Mouse (Mus musculus) adrenal gland, postnatal 14 days (tissue): ENCODE data around the gene Lsm12. TPM values are rescaled to one million over a fixed set of nuclear protein-coding genes. Genes with fewer than 3 reads are reported as not detected.

Source experiments
- DNase-seq: peaks from one replicate; pipeline ENCODE4 v3.0.0; 2021; ENCODE audit warnings: mixed read lengths
- long read RNA-seq, 2 experiments: library from polyadenylated mRNA; stranded (forward); transcript quantifications; one replicate each; pipeline ENCODE4 v2.0.0; 2021
- total RNA-seq: library from RNA; stranded (reverse); gene quantifications from 2 replicates; pipeline ENCODE4 v1.2.3, GENCODE M21; 2021

Lsm12 gene
- 78.7 and 81.0 TPM in 2 replicates for total RNA-seq
- long read RNA-seq, experiment 1, transcript Lsm12-201 (5 exons, 2,256 nt) = major isoform, 15 of 17 reads
- long read RNA-seq, experiment 1, partial matches to known transcripts = 0 of 17 reads
- long read RNA-seq, experiment 1, other reads (novel, unspliced or antisense) = 2 of 17 reads
- long read RNA-seq, experiment 2, transcript Lsm12-201 (5 exons, 2,256 nt) = major isoform, 13 of 13 reads
- long read RNA-seq, experiment 2, partial matches to known transcripts = 0 of 13 reads
- long read RNA-seq, experiment 2, other reads (novel, unspliced or antisense) = 0 of 13 reads

DNA sequence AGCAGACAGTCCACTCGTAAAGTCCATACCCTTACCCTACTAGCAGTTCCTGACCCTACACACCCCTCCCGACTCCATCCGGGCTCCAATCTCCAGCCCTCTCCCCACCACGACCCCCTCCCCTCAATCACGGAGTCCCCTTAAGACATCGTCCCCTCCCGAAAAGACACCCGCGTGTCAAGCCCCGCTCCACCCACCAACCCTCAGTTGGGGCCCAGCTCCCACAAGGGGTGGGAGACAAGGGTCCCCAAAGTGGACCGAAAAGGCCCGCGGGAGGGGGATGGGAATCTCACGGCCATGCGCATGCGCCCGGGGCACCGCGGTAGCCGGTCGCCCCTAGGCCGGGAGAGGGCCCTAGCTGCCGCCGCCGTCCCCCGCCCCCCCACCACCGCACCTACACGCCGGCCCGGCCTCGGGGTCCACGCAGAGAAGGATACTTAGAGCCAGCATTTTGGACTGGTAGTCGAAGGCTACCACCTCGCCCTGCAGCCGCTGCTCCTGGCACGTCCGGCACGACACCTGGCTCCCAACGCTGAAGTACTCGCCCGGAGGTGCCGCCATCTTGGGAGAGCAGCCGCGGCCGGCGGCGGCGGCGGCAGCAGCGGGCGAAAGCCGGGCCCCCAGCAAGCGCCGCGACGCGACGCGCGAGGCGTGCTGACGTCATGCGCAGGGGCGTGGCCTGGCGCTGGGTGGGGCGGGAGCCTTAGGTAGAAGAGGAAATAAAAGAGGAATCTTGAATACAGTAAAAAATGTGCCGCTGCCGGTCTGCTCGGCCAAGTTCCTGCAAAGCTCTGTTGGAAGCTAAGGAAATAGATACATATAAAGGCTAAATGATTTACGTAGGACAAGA is at the start of gene Lsm12:
TSS of gene Lsm12 (minus strand) at position 651 of the 850 bp plus-strand sequence.
- peak; percentile 98 for DNase-seq

DNA sequence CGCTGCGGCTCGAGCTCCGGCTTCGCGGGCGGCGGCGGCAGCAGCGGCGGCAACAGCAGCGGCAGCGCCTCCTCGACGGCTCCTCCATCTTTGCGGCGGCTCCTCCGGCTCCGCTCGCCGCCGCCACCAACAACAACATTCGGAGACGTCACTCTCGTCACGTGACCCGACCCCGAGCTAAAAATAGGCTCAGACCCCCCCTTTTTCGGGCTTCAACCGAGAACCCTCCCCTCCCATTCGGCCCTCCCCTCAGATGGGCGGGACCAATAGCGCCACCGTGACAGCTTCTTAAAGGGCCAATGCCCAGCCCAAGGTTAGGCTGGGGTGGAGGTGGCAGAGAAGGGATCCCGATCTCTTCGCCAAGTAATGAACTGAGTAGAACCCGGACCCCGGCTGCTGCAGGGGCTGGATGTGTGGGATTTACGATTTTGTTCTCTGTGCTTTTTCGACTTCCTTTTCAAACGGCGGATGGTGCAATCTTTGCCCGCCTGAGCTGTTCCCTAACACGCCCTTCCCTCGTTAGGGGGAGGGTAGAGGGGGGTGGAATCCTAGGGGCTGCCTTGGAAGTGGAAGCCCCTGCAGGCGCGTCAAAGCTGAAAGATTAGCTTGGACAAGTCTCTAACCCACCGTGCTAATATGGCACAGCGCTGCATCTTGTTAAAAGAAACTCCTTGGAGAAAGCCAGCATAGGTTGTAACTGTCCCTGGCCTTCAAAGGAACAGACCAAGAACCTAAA is 45.1 kb upstream of the Lsm12 start, which contains the start of gene Hdac5:
TSS of gene Hdac5 (minus strand) at position 161 of the 736 bp plus-strand sequence.
- DNase-seq = peak; percentile 99

DNA sequence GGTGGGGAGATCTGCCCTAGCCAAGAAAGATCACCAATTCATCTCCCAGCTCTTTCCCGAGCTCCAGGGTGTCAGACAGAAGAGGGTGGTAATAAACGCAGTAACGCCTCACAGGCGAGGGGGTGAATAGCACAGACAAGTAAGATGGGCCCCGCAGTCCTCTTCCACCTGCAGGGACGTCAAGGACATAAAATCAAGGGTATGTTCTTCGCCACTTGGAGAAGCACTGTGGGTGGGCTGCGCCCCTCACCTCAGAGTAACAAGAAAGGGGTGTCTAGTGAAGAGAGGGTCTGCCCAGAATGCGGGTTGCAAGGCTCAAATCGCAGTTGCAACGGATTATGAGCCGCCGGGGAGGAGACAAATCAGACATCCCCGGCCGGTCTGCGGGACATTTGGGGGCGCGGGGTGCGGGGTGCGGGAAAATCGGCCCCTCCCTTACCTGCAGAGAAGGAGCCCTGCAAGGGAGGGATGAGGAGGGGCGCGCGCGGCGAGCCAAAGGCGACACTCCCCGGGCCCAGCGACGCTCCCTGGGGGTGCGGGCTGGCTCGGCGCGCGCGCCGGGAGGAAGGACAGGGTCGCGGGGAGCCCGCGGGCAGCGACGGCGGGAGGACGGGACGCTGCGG is 44.3 kb upstream of the Lsm12 start:
- DNase-seq = peak; percentile 34

DNA sequence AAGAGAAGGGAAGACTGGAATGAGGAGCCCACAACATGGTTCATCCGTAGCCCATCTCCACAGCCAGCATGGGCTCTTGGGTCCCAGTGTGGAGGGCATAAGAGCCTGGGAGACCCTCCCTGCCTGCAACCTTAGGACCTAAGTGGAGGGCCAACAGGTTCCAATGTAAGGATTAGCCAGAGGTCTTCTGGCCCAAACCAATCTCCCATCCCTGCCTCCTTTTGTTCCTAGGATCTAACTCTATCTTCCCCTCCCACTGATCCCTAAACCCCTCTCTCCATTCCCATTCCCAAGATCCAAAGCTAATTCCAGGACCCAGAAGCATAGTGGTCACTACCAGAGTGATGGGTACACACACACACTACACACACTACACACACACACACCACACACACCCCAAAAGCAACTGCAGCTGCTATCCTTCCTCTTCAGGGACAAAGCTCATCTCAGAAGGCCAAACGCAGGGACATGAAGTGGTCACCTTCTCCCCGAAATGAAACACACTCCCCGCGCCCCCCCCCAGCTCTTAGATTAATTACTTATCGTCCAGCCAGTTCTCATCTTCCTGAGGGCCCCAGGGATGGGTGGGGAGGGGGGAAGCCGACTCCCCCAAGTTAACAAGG is 43.7 kb upstream of the Lsm12 start:
- peak; percentile 15 for DNase-seq

DNA sequence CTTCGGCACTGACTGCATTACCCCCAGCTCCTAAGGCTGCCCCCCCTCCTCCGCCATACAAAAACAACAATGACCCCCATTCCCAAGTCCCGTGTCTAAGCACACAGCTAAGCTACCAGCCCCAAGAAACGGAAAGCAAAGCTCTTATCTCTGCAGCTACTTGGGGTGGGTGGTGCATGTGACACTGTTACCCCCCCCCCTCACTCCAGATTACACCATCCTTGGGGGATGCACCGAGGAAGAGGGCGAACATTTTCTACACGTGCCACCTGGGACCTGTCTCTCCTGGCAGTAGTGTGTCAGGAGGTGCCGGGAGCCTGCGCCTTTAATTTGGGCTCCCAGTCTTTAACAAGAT is 43.1 kb upstream of the Lsm12 start:
- no peak for DNase-seq

DNA sequence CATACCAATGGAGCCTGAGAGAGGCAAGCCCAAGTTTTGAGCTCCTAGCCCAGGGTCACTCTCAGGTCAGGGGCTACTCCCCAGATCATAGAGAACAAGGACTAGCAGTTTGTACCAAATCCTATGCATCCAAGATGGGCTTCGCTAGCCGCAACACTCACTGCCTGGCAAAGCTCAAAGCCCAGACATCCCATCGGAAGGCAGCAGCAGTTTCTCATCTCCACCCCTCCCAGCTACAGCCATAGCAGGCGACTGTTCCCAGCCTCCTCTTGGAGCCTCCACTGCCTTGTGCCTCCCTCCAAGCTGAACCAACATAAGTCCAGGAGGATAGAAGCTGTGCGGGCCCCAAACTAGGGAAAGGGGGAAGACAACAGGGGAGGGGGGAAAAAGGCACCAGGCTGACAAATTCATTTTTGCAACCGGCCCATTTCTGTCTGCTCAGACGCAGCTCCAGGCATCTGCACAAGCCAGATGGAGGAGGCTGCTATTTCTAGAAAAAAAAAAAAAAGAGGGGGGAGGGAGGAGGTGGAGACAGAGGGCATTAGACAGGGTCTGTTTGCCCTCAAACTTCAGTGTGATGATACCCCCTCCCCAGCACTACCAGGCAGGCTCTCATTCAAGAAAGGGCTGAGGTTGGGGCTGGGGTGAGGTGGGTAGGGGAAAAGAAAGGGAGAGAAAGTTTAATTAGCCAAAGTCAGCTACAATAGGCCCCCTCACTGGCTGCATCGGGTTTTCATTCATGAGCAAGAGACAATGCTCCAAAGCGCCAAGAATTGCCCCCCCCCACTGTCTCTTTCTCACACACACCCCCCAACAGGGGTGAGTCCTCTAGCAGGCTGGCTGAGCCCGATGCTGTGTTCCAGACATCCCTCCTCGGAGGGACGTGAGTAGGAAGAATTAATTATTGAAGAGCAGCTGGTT is 42.4 kb upstream of the Lsm12 start:
- no peak for DNase-seq

DNA sequence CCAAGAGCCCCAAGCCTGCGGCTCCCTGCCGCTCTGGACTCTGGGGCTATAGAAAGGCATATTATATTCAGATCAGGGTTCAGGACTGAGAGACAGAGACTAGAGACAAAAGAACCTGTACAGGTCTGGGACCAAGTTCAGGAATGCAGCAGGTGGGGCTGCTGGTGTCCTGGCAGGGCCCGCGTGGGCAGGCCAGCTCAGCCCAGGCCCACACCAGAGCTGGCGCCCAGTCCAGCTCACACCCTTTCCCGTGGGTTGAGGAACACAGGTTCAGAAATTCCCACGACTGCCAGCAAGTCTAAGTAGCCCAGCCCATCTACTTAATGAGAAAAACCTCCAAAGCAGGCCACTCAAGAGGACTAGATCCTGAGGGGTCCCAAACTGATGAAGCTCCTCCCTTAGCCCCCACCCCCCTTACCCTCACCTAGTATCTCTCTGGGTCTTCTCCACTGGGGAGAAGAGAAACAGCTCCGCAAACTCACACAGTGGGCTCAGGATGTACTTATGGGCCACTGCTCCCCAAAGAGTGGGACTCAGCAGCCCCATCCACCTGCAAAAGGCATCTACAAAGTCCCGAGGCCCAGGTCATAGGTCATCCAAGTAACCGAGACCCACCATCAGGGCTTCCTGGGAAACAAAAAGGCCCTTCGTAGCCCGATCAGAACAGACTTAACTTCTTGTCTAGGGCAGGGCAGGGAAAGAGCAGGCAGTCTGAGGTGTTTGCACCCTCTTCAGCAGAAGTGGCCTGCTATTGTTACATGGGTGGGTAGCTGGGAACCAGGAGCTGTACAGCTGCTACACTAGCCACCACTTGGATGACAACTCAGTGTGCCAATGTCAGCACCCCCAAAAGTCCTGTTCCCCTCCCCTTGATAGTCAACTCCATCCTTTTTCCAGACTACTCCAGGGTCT is 41.2 kb upstream of the Lsm12 start:
- DNase-seq = peak; percentile 3

DNA sequence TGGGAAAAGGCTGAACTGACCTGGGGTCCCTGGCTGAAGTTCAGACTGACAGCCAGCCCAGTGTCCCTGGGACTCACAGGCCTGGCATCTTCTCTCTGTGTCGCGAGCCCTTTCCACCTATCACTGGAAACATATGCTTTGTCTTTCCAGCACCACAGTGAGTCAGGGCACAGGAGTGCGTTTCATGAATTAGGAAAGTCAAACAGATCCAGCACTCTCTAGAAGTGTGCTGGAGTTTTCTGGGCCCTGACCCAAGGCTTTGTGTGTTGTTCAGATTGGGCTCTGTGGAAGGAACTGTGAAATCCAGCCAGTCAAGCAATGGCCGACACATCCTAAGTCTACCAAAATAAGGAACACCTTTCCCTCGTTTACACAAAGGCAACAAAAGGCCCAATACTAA is 40.1 kb upstream of the Lsm12 start:
- DNase-seq = peak; percentile 40

DNA sequence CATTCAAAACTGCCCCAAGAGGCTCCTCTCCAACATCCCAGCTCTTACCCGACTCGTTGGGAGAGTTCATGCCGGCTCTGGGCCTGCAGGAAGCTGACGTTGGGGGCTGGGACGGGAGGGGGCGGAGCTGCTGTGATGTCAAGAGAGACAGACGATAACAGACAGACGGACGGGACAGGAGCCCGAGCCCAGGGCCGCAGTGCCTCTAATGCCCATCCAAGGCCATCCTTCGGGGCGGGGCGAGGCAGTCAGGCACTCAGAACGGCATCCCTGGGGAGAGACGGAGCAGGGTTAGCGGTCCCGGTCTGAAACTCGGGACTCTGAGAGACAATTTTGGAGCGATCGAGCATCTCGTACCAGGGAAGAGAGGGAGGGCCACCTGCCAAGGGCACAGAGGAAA is 39.6 kb upstream of the Lsm12 start:
- peak; percentile 76 for DNase-seq

DNA sequence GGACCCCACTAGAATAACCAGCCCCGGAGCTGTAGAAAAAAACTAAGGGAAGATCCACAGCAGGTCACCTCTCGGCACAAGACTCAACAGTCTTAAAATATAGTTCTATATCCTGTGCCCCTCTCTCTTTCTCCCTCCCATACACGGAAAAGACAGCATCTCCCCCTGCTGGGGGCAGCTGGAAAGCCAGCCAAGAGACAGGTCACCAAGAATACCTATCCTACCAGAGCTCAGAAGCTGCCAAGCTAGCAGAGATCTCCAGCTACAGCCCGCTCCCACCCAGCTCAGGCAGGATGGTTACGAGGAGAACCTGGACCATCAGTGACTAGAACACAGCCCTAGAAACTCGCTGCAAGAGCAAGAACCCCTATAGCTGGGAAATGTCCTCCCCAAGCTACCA is 38.1 kb upstream of the Lsm12 start:
- peak; percentile 69 for DNase-seq

DNA sequence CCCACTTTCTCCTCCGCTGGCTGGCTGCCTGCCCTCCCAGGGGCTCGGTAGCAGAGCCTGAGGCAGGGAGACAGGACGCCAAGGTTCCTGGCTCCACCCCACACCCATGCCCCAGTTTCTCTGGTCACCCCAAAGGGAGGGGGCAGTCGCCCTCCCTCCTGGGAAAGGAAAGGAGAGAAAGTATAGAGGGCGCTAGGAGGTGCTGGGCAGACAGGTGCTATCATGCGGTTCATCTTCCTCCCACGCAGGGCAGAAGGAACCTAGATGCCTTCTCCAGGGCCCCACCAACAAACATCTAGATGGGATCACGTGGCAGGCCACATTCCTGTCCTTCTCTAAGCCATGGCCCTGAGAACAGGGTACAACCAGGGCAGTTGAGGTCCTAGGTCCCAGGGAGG is 36.9 kb upstream of the Lsm12 start:
- DNase-seq = peak; percentile 47

DNA sequence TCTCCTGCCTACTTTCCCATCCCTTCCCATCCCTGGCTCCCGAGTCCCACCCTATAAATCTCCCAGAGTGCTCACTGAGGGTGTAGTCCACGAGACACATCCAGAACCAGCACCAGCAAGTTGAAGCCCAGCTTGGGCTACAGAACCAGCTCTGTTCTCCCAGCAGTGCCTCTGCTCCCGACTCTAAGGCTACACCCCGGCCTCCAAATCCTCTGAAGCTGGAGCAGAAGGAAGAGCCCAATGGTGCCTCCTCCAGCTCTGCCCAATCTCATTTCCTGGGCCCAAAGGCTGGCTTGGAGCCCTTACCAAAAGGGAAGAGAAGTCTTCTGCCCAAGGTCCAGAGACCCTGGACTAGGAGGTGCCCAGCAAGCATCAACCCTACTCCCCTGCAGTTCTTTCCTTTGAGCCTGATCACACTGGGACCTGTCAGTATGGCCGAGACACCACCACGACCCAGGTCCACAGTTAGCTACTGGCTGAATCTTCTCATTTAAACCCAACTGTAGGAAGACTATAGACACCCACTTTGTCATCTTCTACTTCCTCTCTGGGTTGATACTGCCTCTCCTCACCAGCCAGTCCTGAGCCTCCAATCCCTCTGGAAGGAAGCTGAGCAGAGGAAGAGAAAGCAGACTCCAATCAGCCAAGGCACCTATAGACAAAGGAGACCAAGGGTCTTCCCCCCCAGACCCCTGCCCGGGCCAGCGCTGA is 36.3 kb upstream of the Lsm12 start:
- DNase-seq = no peak

DNA sequence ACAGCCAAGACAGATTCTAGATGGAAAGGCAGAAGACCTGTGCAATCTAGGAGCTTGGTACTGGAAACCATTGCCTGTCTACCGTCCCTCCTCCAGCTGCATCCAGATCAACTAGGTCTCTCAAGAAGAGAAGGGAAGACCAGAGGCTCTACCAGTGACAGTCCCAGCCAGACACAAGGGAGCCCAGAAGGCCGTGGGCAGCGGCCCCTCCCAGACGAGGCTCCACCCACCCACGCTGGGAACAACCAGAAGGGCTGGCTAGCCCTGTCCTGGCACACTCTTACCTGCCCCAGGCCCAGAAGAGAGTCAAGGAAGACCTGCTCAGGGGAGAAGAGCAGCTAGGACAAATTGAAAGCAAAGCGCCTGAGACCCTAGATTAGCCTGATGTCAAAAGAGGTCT is 35.4 kb upstream of the Lsm12 start:
- no peak for DNase-seq

DNA sequence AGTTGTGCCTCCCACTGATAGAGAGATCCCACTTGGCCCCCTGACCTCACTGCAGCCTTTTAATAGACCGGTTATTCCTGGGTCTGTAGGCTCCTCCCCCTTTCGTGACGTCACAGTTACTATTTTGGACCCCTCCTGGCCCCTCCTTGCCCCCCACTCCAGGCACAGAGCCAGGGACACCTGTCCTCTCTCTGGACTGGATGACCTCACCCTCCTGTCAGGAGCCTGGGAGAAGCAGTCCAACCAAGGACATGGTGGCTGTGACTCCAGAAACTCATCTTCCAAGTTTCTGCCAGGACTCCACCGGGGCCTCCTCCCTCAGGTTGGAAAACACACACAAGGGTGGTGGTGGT is 34.9 kb upstream of the Lsm12 start:
- peak; percentile 74 for DNase-seq

DNA sequence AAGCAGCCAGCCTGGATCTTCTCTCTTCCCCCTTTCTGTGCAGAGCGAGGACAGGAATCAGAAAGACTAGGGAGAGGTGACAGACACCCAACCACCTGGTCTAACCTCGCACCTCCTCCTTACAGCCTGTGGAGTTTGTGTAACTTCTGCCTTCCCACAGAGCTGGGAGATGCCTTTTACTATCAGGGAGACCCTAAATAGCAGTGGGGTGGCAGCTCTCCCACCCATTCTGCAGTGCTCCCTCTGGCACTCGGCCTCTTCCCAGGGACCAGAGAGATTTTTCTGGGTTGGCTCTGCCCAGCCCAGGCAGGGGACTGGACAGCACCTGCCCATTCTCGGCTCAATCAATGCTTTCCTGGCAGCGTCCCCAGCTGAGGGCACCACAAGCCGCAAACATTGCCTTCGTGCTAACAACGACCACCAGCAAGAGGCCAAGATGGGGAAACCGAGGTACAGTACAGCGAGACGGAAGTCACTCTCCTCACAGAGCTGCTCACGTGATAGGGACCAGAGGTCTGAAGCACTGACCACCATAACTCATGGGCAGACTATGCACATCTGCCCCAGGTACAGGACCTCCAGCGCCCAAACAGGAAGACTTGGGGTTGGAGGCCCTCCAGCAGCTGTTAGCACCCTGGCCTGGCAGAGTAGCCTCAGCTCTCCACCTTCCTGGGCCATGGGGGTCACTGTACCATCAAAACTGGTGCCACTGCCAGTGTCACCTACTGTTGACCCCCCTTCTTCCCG is 34.3 kb upstream of the Lsm12 start:
- no peak for DNase-seq

DNA sequence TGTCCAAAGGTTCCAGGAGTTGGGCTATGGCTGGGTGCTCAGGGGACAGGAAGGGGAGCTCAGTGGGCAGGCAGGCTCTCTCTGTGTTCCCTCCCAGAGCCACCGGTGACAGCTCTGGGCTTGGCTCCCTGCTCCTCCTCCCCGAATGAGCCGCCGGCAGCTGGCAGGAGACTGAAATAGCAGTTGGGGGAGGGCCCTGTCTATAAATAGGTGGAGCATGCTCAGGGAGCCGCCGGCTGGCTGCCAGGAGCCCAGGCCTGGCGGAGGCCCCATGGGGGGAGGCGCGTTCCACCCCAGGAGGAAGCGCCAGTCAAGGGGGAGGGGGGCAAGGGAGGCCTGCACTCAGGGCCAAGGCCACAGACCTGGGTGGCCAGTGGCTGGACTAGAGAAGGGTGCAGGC is 33.7 kb upstream of the Lsm12 start:
- peak; percentile 97 for DNase-seq

DNA sequence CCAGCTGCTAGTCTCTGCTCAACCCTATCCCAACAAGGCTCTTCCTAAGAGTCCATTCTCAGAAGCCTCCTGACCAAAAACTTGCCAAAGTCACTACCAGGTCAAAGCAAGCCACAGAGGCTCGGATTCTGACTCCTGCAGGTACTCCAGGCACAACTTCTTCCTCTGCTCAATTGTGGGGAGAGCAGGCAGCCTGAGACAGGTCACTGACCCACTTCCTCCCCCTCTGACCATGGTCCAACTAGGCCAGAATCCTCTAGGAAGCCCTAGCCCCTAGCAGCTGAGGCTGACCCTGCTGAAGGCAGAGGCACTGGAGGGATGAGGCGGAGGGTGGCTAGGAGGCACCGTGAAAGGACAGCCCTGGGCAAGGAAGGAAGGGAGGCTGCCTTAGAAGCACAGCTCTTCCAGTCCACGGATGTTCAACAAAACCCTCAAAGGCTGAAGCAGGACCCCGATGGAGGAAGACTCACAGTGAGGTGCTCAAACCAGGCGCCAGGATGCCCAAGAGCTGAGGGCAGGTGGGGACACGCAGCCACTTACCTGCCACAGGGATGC is 32.9 kb upstream of the Lsm12 start:
- DNase-seq = no peak

DNA sequence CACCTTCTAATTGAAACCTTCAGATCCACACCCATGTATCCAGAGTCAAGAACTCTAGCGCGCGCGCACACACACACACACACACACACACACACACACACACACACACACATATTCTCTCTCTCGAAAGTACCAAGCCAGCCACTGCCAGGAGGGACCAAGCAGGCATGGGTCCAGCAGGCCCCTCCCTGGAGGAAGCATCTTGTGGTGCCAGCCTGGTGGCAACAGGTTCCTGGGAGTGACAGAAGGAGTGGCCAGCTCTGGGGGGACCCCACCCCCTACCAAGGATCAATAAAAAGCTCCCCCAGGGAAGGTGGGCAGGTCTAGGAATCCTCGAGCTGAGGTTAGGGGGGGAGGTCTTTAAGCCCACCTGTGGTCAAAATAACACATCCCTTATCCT is 32.3 kb upstream of the Lsm12 start:
- no peak for DNase-seq
